Mouse (Mus musculus) ES-Bruce4 (cell line): ENCODE measurements at regions not wholly inside any gene's neighbourhood (a gene's known extent, or its start where the extent isn't known, plus 50 kb on each side); places are given as distances from the start of the nearest gene placed in this dataset.

ENCODE experiments used
- CTCF ChIP-seq: IDR thresholded peaks from one replicate; pipeline ENCODE4 v1.8.1; 2011; ENCODE audit warnings: low read depth, low read length
- EP300 ChIP-seq: IDR thresholded peaks from 2 replicates; pipeline ENCODE4 v1.6.1; 2011; ENCODE audit warnings: low read depth, low read length; ENCODE audit not compliant: insufficient read depth
- POLR2A ChIP-seq: IDR thresholded peaks from one replicate; pipeline ENCODE4 v1.8.1; 2011; ENCODE audit warnings: low read length; ENCODE audit not compliant: insufficient read depth

GRCm38 (mm10) chr2:78580013-78580412, 287.9 kb upstream of the Ube2e3 start:
- TF ChIP-seq CTCF (no peak), POLR2A (no peak), EP300 (no peak)
